Mouse (Mus musculus): Measurements from ENCODE around the gene Vmn2r56. TPM values are rescaled to one million over a fixed set of nuclear protein-coding genes. Genes with fewer than 3 reads are reported as not detected.

The Vmn2r56 gene
- total RNA-seq (2023): not detected

GRCm38 (mm10) chr7:12734904-12735303 is at the start of gene Vmn2r56:
Vmn2r56 (minus strand) TSS chr7:12735004.

GRCm38 (mm10) chr7:12684903-12685302 is 49.9 kb downstream of the Vmn2r56 start, which contains the start of gene Vmn2r55:
Vmn2r55 (minus strand) TSS chr7:12685003.

GRCm38 (mm10) chr7:12640219-12640618 is 94.6 kb downstream of the Vmn2r56 start, which contains the start of gene Vmn2r54:
Vmn2r54 (minus strand) TSS chr7:12640319.

Other genes with a start within 250 kb of the Vmn2r56 start
- gene 2900092C05Rik, start 222.5 kb downstream of the Vmn2r56 start, total RNA-seq (2023): not detected
- gene Vmn2r53, start 126.2 kb downstream of the Vmn2r56 start, total RNA-seq (2023): under 1 TPM; 0.03 TPM
- gene Vmn2r54, start 94.7 kb downstream of the Vmn2r56 start, total RNA-seq (2023): not detected
- gene Vmn2r55, start 50.0 kb downstream of the Vmn2r56 start, total RNA-seq (2023): not detected
- 1 to 10 TPM; 6.6 to 7.6 TPM for gene Zscan18, start 68.6 kb upstream of the Vmn2r56 start, total RNA-seq (2023)
- gene Zfp329, start 83.9 kb upstream of the Vmn2r56 start, total RNA-seq (2023): 1 to 10 TPM; 4.1 to 4.2 TPM
- gene Zfp110, start 99.8 kb upstream of the Vmn2r56 start, total RNA-seq (2023): 10 to 100 TPM; 37.8 to 42.3 TPM
- 1 to 10 TPM; 2.7 to 3.0 TPM for gene Zfp128, start 146.2 kb upstream of the Vmn2r56 start, total RNA-seq (2023)
- 1 to 10 TPM; 5.9 to 6.2 TPM for gene Zscan22, start 162.8 kb upstream of the Vmn2r56 start, total RNA-seq (2023)
- 1,000 to 10,000 TPM; 1,308 to 1,362 TPM for gene Rps5, start 187.3 kb upstream of the Vmn2r56 start, total RNA-seq (2023)
- gene Rnf225, start 192.4 kb upstream of the Vmn2r56 start, total RNA-seq (2023): under 1 TPM; 0.24 to 0.58 TPM
- 1 to 10 TPM; 3.2 to 3.3 TPM for gene Zfp324, start 230.8 kb upstream of the Vmn2r56 start, total RNA-seq (2023)
- gene Zfp446, start 242.8 kb upstream of the Vmn2r56 start, total RNA-seq (2023): 1 to 10 TPM; 3.1 to 4.0 TPM